Mouse (Mus musculus): ENCODE data around the gene Ncapg2. TPM values are rescaled to one million over a fixed set of nuclear protein-coding genes. Genes with fewer than 3 reads are reported as not detected.

The Ncapg2 gene
- total RNA-seq, 2 experiments from 2014 or later = 5.5 to 8.2 TPM

DNA sequence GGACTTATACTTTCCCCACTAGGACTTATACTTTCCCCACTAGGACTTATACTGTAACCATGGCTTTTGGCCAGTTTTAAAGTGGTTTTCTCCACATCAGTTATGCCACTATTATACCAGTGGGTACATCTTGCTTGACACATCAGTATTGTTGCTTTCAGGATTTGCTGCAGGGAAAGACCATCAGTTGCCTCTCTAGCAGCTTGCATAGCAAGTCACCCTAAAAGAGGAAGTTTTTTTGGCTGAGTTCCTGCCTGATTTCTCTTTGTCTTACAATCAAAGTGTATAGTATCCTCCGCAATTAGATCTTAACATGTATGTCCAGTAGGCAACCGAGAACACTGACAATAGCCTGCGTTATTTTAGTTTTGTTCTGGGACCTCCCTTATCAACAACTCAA lies 30.9 kb downstream of the Ncapg2 start:
- intact Hi-C loops (cut with DNase I) = no loop called here
- no peak for DNase-seq

DNA sequence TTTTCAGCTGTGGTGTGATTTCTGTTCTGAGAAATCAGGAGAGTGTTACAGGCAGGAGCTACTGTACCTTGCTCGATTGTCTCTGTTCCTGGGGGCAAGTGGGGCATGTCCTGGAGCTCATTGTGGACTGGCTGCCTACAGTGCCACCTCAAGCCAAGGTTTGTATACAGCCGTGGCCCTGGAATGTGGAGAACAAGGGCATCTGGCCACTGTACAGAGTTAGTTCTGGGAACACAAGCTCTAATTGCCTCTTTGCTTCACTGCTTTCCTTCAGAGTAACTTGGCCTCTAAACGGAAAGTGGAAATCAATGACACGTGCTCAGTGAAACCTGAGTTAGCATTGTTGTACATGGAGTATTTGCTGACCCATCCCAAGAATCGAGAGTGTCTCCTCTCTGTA lies 33.4 kb downstream of the Ncapg2 start:
- intact Hi-C loops (cut with DNase I) = no loop called here
- DNase-seq = no peak

DNA sequence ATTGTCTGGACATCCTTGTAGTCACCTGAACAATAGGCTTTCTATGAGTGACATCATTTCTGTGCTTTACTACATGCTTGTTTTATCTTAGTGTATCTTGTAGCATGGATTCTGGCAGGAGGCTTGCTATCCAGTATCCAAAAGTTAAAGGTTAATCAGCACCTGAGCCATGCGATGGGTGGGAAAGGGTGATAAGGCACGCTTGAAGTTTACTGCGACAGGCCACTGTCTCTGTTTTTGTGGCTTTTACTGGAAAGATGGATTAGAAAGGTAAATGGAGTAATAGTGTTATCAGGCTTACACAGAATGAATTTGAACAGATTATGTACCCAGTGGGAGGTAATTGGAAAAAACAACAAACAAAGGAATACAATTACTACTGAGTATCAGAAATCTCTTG lies 37.0 kb downstream of the Ncapg2 start:
- intact Hi-C loops (cut with DNase I) = no loop called here
- DNase-seq = no peak

DNA sequence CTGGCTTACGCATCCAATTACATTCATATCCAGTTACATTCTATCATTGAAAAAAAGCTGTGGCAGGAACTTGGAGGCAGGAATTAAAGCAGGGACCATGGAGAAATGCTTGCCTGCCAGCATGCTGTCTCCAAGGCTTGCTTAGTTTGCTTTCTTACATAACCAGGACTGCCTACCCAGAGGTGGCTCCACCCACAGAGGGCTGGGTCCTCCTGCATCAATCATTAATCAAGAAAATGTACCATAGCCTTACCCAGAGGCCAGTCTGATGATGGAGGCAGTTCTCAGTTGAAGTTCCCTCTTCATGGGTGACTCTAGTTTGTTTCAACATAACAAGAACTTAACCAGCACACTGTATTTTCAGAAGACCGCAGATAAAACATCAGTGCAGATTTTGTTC lies 44.3 kb downstream of the Ncapg2 start:
- intact Hi-C loops (cut with DNase I) = no loop called here
- DNase-seq = no peak

DNA sequence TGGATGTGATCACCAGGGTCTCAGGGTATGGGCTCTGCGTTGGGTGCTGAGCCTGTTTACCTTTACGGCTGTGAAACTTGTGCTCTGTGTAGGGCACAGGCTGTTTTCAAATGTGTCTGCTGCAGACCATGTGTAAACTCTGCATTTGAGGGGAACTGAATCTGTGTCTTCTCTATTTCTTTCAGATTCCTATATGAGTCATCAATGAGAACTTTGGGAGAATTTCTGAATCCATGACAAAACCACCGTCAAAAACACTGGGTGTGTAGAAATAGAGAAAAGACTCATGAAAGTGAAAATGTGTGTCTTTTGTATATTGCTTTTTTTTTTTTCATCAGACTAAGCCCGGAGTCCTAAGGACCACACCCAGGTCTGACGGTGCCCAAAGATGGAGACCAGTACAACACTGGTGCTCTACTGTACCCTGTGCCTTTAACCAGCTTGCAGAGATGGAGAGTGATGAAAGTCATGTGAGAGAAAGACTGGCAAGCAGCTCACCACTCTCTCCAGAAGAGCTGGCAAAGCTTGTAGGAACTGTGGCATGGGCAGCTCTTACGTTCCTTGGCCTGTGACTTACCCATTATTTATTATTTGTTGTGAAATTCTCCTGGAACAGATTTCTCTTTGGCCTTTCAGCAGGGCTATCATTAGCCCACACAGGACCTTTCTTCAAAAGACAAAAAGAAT lies 55.3 kb downstream of the Ncapg2 start:
- intact Hi-C loops (cut with DNase I) = no loop called here
- DNase-seq = no peak

DNA sequence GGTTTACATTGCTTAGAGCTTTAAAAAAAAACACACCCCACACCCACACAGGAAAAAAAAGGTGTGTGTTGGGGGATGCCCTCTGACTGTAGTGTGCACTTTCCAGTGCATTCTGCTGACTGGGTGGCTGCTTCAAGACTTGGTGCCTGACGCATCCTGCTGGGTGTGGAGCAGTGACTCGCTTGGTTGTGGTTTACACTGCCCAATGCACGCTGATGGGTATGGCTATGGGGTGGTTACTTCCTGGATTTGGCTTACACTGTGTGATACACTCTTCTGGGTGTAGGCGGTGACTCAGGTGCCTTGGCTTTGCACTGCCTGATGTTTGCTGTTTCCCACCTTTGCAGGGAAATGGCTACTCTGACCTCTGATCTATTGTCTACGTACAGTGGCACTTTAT lies 61.8 kb downstream of the Ncapg2 start:
- no peak for DNase-seq
- intact Hi-C loops (cut with DNase I) = no loop called here

DNA sequence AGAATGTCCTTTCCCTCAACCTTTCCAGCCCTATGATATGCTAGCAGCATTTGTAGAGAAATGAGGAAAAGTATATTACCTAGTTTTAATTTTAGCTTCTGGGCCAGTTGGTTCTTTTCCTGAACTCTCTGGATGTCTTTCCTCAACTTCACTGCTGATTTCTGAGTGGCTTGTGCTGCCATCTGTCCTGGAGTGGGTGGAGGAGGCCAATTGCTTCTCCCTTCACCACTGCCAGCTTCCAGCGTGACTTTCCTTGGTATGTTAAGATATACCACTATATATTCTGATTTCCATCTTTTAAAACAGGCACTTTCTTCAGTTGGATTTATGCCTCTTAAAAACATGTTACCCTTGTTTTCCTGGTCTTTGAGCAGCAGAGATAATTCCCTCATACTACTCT lies 63.1 kb downstream of the Ncapg2 start:
- intact Hi-C loops (cut with DNase I) = no loop called here

DNA sequence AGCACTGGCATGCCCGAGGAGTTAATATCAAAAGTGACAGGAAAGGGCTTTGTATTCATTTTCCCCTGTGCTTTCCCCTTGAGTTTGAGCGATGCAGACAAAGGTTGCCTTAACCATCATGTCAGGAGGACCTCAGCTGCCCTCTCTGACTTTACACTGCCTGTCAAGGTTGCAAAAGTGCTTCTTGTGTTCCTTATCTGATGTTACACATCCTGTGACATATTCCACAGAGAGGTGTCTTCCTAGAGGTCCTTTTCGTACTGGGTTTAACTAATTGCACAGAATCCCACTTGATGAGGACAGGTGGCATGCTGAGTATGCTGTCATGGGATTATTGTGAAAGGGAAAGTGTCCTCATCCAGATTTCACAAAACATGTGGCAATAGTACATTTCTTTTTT lies 63.9 kb downstream of the Ncapg2 start:
- intact Hi-C loops (cut with DNase I) = no loop called here
- DNase-seq = no peak

More for the DNA sequence above, 63.1 kb downstream of the Ncapg2 start:
- DNase-seq = no peak

DNA sequence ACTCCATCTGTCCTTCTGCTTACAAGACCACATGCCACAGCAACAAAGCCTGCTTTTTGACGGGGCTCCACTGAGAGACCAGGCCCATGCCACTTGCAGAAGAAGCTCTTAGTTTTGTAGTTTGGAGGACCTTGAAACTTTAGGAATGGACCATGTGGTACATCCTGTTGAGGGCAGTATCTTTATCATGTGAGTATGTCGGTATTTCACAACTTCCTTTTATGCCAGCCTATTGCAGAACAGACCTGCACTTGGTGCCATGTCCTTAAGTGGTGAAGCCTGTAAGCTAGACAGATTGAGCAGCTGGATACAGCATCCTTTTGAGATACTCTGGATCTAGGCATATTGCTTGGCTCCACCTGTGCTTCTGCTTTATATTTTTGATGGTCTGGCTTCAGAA lies 68.1 kb downstream of the Ncapg2 start:
- DNase-seq = no peak
- intact Hi-C loops (cut with DNase I) = no loop called here

DNA sequence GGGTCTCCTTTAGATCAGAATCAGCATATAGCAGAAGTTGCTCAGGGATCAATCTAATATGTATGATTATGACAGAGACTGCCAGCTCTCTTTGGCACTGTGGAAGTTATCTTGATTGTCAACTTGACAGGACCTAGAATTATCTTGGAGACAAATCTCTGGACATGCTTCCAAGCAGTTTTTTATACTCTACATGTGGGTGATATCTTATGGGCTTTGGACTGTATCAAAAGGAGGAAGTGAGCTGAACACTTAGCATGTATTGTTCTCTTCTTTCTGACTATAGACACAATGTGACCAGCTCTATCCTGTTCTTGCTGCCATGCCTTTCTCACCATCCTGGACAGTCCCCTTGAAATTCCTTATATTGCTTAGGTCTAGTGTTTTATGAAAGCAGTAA lies 68.6 kb downstream of the Ncapg2 start:
- intact Hi-C loops (cut with DNase I) = no loop called here
- DNase-seq = no peak

DNA sequence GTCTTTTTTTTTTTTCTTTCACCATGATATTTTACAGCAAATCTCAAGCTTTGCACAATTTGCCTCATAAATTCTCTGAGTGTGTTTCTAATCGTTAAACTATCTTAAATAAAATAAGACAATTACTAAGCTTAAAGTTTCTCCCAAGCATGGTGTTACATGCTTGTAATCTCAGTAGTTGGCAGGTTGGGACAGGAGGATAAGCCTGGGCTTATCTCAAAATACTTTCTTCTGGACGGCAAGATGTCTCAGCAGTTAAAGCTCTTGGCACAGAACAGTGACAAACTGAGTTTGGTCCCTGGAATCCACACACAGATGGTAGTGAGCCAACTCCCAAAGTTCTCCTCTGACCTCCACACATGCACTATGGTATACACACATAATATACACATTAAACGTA lies 69.5 kb downstream of the Ncapg2 start:
- DNase-seq = no peak
- intact Hi-C loops (cut with DNase I) = no loop called here

DNA sequence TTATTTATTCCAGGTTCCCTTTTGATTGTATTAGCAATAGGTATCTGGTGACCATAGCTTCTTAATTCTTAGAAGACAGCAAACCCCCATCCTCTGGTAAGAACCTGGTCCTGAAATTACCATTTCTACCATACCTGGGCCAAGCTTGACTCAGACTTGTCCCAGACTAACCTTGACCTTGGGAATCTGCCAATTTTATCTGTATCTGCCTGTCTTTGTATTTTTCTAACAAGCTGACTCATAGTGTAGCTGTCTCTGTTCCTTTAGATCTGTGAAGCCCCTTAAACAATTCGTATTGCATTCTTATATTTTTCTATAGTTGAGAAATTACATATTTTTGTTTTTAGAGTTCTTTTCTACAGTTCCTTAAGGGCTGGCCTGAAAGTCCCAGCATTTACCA lies 73.6 kb downstream of the Ncapg2 start:
- no peak for DNase-seq
- intact Hi-C loops (cut with DNase I) = no loop called here

DNA sequence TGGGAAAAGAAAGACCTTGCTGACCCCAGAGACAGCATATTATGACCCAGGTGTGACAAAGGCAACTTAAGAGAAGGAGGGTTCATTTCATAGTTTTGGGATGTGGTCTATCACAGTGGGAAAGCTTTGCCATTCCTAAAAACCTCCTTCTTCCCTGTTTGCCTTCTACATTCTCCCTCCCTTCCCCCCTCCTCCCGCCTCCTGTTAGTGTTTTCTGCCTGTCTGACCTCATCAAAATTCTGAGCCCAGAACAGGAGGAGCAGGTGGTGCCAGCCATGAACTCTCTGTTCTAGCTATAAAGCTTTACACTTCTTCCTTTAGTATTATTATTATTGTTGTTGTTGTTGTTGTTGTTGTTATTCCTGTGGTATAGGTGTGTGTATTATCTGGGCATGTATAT lies 76.7 kb downstream of the Ncapg2 start:
- DNase-seq = no peak
- intact Hi-C loops (cut with DNase I) = no loop called here

DNA sequence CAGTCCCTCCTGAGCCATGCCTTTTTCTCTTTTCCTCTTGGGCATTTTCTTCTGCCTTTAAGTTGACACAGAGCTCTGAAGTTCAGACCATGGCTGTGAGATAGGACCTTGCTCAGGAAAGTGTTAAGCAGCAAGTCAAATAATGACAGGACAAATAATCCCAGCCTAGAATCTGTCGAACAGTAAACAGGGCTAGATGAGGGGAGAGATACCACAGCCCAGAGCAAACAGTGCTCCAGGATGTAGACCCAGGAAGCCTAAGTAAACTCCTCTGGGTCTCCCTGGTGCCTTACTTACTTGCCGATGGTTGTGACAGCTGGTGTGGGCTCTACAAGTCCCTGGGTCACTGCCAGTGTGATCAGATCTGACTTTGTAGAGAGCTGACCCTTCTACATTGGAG lies 78.4 kb downstream of the Ncapg2 start:
- DNase-seq = no peak
- intact Hi-C loops (cut with DNase I) = no loop called here

DNA sequence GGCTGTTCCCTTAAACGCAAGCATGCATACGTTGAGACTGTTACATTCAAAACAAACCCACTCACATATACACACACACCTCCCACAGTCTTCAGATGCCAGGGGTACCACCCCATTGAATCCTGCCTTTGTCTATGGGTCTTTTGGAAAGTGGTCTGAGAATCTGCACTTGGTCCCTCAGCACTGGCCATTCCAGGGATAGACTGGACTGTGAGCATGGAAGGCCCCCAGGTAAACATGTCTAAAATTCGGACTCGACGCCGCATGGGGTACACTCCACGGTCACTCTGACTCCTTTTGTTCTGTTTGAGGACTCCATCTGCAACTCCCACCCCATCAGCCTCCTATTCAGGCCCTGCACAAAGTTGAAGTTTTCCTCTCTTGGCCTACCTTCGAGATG lies 79.8 kb downstream of the Ncapg2 start:
- no peak for DNase-seq
- intact Hi-C loops (cut with DNase I) = no loop called here

DNA sequence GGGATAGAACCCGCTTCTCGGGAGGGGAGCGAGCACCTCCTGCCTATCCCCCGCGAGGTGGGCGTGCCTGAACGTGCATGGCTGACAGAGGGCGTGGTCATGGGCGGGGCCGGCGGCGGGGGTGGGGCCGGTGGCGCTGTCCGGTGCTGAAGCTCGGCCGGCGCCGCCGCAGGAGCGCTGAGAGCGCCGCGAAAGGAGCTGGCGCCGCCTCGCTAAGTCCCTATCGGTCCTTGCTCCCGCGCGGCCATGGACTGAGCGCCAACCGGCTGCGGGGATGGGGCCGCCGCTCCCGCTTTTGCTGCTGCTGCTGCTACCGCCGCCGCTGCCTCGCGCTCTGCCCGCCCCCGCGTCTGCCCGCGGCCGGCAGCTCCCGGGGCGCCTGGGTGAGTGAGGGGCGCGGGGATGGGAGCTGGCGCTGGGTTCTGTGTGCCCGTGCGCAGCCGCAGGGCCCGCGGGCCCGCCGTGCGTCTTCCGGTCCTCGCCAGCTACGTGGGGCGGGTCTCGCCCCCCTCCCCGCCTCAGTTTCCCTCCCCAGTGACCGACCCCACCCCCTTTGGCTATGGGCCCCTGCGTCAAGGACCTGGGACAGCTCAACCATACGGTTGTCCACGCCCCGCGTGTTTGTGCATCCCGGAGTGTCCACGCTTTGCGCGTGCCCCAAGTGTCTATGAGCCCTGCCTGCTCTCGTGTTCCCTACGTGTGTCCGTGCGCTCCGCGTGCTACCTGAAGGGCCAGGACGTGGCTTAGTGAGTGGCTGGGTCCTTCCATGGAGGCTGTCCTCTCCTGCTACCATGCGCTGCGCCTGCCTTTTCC lies 80.6 kb downstream of the Ncapg2 start, which contains the start of gene Ptprn2:
Gene Ptprn2, plus strand, starts transcription at position 130 of the 813 bp plus-strand sequence.
- intact Hi-C loops (cut with DNase I) = no loop called here
- DNase-seq = peak; percentile 62 to 69

DNA sequence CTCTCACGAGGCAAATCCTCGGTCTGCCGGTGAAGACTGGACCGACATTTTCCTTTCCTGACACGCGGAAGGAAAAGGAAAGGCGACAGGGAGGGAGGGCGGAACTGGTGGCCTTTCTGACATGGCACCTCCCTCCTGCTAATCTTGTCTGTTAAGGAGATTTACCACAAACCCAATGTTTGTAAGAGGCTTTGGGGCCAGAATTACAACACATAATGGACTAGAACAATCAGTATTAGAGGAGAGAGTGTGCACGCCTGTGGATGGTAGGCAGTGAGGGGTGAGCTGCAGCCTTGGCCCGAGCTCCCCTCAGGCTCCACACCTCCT lies 81.2 kb downstream of the Ncapg2 start:
- no peak for DNase-seq
- intact Hi-C loops (cut with DNase I) = no loop called here

DNA sequence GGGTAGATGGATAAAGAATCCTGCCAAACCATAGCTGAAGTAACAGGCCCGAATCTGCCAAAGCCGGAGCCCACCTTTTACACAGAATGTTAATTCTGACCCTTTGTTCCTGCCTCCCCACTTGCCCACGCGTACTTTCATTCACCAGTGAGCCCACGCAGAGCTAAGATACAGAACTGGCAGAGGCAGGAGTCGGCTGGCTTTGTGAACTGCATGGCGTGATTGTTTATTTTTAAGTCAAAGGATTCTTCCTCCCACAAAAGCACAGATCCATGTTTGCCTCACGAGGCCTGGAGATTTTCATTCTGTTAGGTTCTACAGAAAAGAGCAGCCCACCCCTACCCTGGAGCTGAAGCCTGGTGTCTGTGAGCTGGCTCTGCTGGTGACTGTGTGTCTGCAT lies 83.6 kb downstream of the Ncapg2 start:
- DNase-seq = no peak
- intact Hi-C loops (cut with DNase I) = no loop called here

DNA sequence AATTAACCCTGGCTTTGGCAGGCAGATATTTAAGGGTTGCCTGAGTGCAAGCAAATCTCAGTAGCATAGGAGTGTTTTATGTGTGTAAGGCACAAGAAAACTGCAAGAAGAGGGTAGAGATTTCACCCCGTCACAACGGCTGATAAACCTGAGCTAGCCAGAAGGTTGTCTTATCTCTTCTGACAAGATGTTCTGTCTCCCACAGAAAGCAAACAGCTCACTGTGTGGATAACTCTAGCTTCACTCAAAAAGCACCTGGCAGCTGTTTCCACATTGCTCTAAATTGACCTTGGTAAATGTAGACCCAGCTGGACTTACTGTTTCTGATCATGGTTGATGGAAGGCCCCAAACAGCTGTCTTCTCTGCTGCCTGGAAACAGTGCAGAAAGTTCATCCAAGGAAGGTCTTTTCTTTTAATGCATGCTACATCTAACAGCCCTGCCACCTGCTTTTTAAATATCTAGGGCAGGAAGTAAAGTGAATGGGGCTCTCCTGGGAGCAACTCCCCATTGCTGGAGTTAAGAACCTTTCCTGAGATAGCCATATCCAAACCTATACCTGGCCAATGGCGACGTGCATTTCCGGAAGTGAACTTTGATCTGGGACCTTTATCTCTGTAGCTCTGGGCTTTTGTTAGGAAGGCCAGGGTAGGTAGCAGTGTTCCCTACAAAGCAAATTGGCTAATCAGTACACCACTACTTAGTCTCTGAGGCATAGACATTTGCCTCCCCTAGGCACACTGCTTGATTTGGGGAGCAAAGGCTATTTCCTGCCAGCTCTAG lies 85.6 kb downstream of the Ncapg2 start:
- intact Hi-C loops (cut with DNase I) = no loop called here
- no peak for DNase-seq

DNA sequence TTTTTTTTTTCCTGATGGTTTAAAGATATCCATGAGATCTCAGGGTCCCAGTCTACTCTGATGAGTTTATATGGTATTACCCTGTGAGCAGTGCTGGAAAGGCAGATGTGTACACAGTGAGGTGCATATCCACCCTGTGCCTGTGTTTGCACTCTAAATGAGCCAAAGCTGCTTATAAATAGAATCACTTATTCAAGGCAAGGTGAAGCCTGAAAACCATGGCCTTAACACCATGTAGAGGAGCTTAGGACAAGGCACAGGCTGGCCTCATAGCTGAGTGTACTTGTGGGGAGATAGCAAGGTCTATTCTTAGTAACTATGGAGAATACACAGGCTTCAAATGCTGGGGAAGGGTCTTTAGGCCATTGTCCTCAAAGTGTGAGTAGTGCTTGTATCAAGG lies 93.5 kb downstream of the Ncapg2 start:
- DNase-seq = no peak
- intact Hi-C loops (cut with DNase I) = no loop called here

DNA sequence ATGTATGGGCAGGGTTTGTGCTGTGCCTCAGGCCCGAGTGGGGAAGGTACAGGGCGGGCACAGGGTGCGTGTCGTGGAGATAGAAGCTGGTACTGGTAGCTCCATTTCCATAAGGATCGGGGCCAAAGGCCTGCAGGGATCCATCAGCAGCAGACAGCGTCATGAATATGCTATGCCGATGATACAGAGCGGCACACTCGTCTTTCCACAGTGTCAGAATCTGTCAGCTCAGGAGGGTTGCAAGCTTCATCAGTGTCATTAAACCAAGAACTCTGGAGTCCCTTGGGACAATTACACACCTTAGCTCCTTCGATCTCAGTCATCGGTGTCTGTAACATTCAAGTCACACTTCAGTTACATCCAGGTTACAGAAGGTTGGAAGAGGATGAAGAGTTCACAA lies 95.5 kb downstream of the Ncapg2 start:
- intact Hi-C loops (cut with DNase I) = no loop called here
- DNase-seq = no peak

DNA sequence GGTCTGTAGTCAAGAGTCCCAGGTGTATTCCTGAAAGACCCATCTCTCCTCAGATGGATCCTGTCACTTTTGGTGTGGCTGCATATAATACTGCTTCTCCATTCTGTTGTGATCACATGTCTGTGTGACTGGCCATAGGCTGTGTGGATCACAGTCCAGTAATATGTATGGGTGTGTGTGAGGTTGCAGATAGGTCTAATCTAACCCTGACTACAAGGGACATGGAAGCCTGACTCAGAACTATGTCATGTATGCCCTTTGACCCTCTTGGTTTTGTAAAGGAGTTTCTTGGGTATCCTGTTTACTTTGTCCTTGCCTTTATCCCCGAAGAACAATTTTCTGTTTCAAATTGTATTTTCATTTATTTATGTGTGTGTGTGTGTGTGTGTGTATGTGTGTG lies 107.3 kb downstream of the Ncapg2 start:
- intact Hi-C loops (cut with DNase I) = no loop called here
- no peak for DNase-seq

Data from heart, postnatal 14 days (tissue).